Mouse (Mus musculus): ENCODE results near the gene Plcg2. TPM values are rescaled to one million over a fixed set of nuclear protein-coding genes. Genes with fewer than 3 reads are reported as not detected.

Gene Plcg2
- polyA plus RNA-seq, 1 experiment = 3.2 TPM

DNA sequence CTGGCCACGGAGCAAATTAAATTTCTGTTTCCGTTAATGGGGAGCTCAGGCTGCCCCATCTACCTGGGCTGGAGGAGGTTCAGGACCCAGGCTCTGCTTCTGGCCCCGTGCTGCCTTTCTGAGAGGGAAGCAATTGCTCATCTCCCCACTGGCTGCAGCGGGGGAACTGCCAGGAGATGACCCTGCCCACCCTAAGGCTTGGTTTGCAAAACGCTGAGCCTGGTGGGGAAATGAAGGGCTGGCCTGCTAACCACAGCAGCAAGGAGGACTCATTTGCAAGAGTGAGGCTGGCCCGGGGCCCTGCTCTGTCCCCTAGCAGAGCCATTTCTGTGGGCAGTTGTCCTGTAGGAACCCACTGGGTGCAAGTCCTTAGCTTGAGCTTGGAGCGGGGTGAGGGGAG is 39.7 kb downstream of the Plcg2 start:
- no peak for TF ChIP-seq POLR2A (IDR thresholded peaks at IDR 0.05; ENCODE audit: low read depth, low read length)
- no peak for TF ChIP-seq CTCF (IDR thresholded peaks at IDR 0.05; ENCODE audit: borderline replicate concordance, insufficient read depth, low read length)
- no peak overlapping the region for H3K4me3 ChIP-seq (ENCODE audit: insufficient read depth, low read length)

DNA sequence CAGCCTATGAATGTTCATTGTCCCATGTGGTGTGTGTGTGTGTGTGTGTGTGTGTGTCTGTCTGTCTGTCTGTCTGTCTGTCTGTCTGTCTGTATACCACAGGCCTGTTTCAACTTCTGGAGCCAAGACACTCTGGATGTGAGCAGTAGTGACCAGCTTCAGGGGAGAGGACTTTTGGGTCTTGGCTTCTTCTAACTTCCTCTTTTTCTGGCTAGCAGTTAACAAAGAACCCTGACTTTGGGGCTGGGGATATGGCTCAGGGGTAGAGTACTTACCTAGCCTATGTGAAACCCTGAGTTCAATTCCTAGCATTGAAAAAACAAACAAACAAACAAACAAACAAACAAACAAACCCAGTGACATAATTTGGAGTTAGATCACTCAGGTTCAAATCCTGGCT is 44.9 kb downstream of the Plcg2 start:
- no peaks in the 10 kb centered on the region for H3K4me1 ChIP-seq (ENCODE audit: control insufficient read depth, insufficient read depth, low read length)
- no peak overlapping the region for H3K27ac ChIP-seq (ENCODE audit: insufficient read depth, low read length)
- no peak overlapping the region for H3K4me3 ChIP-seq (ENCODE audit: insufficient read depth, low read length)
- TF ChIP-seq CTCF (IDR thresholded peaks at IDR 0.05; ENCODE audit: borderline replicate concordance, insufficient read depth, low read length) (no peak), POLR2A (IDR thresholded peaks at IDR 0.05; ENCODE audit: low read depth, low read length) (no peak)

More for the DNA sequence above, 39.7 kb downstream of the Plcg2 start:
- H3K4me1 ChIP-seq (ENCODE audit: control insufficient read depth, insufficient read depth, low read length) = no peaks in the 10 kb centered on the region
- H3K27ac ChIP-seq (ENCODE audit: insufficient read depth, low read length) = no peak overlapping the region

DNA sequence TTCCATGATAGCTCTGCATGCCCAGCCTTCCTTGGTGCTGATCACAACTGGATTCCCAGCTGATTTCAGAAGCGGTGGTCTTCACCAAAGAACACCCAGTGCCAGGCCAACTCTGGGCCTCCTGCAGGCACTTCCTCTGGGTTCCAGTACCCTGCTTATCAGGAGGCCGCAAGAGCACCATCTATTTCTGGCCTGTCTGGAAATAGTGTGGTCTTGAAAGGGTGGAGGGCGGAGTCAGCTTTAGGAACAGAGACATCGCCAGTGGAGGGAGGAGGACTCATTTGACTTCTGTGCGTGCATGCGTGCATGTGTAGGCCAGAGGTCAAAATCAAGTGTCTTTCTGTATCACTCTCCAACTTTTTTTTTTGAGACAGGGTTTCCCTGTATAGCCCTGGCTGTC is 45.7 kb downstream of the Plcg2 start:
- no peak overlapping the region for H3K27ac ChIP-seq (ENCODE audit: insufficient read depth, low read length)
- TF ChIP-seq CTCF (IDR thresholded peaks at IDR 0.05; ENCODE audit: borderline replicate concordance, insufficient read depth, low read length) (no peak), POLR2A (IDR thresholded peaks at IDR 0.05; ENCODE audit: low read depth, low read length) (no peak)
- no peaks in the 10 kb centered on the region for H3K4me1 ChIP-seq (ENCODE audit: control insufficient read depth, insufficient read depth, low read length)
- H3K4me3 ChIP-seq (ENCODE audit: insufficient read depth, low read length) = no peak overlapping the region

DNA sequence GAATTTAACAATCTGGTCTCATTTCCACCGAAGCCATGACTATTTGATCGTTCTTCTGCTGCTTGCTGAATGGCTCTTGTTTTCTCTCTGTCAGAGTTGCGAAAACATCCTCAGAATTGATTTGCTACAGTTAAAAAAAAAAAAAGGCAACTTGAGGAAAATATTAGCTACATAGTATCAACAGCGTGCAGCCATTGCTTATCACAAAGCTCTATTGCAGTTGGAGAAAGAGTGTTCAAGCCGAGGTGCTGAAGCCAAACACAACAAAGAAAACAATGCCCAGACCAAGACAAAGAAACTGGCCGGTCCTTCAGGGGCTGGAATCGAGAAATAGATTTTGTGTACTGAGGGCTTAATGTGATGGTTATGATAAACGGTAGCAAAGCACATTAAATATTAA is 47.0 kb downstream of the Plcg2 start:
- H3K4me1 ChIP-seq (ENCODE audit: control insufficient read depth, insufficient read depth, low read length) = no peaks in the 10 kb centered on the region
- no peak overlapping the region for H3K4me3 ChIP-seq (ENCODE audit: insufficient read depth, low read length)
- TF ChIP-seq POLR2A (IDR thresholded peaks at IDR 0.05; ENCODE audit: low read depth, low read length) (no peak), CTCF (IDR thresholded peaks at IDR 0.05; ENCODE audit: borderline replicate concordance, insufficient read depth, low read length) (no peak)
- no peak overlapping the region for H3K27ac ChIP-seq (ENCODE audit: insufficient read depth, low read length)

DNA sequence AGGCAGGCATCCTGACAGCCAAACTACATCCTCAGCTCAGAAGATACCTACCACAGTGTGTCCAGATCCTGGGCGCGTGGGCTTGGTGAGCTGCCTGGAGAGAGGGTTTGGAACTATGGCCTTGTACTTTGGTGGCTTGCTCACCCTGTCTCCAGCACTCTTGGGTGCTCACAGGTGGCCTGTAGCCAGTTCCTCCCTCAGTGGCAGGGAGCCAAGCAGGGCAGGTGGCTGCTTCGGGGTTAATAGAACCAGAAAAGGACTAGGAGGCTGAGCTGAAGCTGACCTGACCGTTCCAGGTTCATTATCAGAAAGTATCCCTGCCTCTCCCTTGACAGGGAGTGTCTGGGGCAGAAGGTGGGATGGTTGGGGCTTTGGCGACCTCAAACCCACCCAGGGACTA is 48.3 kb downstream of the Plcg2 start:
- TF ChIP-seq POLR2A (IDR thresholded peaks at IDR 0.05; ENCODE audit: low read depth, low read length) (no peak), CTCF (IDR thresholded peaks at IDR 0.05; ENCODE audit: borderline replicate concordance, insufficient read depth, low read length) (no peak)
- no peaks in the 10 kb centered on the region for H3K4me1 ChIP-seq (ENCODE audit: control insufficient read depth, insufficient read depth, low read length)

DNA sequence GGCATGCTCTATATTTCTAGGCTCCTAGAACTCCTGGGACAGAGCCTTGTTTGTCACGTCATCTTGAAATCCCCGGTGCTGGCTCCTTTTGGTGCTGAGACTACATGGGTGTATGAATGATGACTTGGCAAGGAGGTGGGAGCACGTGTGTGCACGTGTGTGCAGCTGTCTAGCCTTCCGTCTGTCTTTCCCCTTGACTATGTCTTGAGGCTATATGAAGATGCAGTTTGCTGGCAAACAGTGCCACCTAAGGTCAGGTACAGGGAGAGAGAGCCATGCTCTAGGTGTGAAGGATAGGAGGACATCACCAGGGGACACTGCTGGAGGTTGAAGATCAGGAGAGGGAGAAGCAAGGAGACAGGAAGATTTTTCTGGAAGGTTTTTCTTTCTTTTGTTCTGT is 49.9 kb downstream of the Plcg2 start:
- no peak for TF ChIP-seq POLR2A (IDR thresholded peaks at IDR 0.05; ENCODE audit: low read depth, low read length)
- no peak for TF ChIP-seq CTCF (IDR thresholded peaks at IDR 0.05; ENCODE audit: borderline replicate concordance, insufficient read depth, low read length)
- Histone ChIP-seq H3K4me1 (ENCODE audit: control insufficient read depth, insufficient read depth, low read length) (no peaks in the 10 kb centered on the region), H3K27ac (ENCODE audit: insufficient read depth, low read length) (no peak overlapping the region), H3K4me3 (ENCODE audit: insufficient read depth, low read length) (no peak overlapping the region)

More for the DNA sequence above, 48.3 kb downstream of the Plcg2 start:
- Histone ChIP-seq H3K27ac (ENCODE audit: insufficient read depth, low read length) (no peak overlapping the region), H3K4me3 (ENCODE audit: insufficient read depth, low read length) (no peak overlapping the region)

DNA sequence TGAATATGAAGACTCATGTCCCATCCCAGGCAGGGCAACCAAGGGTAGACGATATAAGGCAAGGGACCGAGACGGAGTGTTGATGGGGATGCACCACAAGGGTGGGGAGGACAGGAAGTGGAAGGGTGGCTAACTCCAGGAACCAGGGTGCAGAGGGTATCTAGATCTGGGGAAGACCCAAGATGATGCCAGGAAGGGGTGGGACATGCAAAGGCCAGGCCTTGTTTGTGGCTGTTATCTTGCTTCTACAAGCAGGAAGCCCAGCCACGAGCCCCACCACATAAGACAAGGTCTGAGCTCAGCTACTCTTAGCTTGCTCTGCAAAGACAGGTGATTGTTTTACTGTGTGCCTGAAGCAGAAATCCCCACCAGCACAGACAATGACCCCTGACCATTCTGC is 50.4 kb downstream of the Plcg2 start:
- no peak overlapping the region for H3K27ac ChIP-seq (ENCODE audit: insufficient read depth, low read length)
- TF ChIP-seq POLR2A (IDR thresholded peaks at IDR 0.05; ENCODE audit: low read depth, low read length) = no peak
- no peak for TF ChIP-seq CTCF (IDR thresholded peaks at IDR 0.05; ENCODE audit: borderline replicate concordance, insufficient read depth, low read length)
- no peaks in the 10 kb centered on the region for H3K4me1 ChIP-seq (ENCODE audit: control insufficient read depth, insufficient read depth, low read length)
- no peak overlapping the region for H3K4me3 ChIP-seq (ENCODE audit: insufficient read depth, low read length)

DNA sequence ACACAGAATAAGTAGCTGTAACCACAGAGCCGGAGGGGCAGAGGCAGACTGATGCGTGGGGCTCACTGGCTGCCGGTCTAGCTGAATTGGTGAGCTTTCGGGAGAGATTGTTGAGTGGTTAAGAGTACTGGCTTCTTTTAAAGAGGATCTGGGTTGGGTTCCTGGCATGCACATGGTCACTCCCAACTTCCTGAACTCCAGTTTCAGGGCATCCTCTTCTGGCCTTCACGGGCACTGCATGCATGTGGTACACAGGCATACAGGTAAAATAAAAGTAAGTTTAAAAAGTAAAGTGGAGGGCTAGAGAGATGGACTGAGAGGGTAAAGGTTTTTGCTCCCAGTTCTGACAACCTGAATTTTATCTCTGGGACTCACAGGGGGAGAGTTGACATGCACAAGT is 52.4 kb downstream of the Plcg2 start:
- TF ChIP-seq CTCF (IDR thresholded peaks at IDR 0.05; ENCODE audit: borderline replicate concordance, insufficient read depth, low read length) (no peak), POLR2A (IDR thresholded peaks at IDR 0.05; ENCODE audit: low read depth, low read length) (no peak)
- H3K4me1 ChIP-seq (ENCODE audit: control insufficient read depth, insufficient read depth, low read length) = no peaks in the 10 kb centered on the region
- no peak overlapping the region for H3K4me3 ChIP-seq (ENCODE audit: insufficient read depth, low read length)
- H3K27ac ChIP-seq (ENCODE audit: insufficient read depth, low read length) = no peak overlapping the region

DNA sequence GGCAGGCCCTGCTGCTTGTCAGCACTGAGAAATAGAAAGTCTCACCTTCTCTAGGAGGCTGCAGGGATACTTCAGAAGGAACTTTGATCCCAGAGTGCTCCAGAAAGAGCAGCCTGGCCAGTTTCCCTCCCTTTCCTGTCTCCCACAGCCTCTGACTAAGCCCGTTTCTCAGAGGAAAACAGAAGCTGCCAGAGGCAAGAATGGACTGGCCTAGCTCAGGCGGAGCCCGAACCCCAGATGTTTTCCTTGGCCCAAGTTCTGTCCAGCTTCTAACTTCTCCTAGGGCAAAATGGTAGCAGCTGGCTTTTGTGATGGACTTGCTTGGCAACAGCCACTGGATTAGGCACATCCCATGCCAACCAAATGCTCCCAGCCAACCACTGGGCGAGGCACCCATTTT is 62.9 kb downstream of the Plcg2 start:
- Histone ChIP-seq H3K4me3 (ENCODE audit: insufficient read depth, low read length) (no peak overlapping the region), H3K4me1 (ENCODE audit: control insufficient read depth, insufficient read depth, low read length) (no peaks in the 10 kb centered on the region), H3K27ac (ENCODE audit: insufficient read depth, low read length) (no peak overlapping the region)
- TF ChIP-seq CTCF (IDR thresholded peaks at IDR 0.05; ENCODE audit: borderline replicate concordance, insufficient read depth, low read length) (no peak), POLR2A (IDR thresholded peaks at IDR 0.05; ENCODE audit: low read depth, low read length) (no peak)

DNA sequence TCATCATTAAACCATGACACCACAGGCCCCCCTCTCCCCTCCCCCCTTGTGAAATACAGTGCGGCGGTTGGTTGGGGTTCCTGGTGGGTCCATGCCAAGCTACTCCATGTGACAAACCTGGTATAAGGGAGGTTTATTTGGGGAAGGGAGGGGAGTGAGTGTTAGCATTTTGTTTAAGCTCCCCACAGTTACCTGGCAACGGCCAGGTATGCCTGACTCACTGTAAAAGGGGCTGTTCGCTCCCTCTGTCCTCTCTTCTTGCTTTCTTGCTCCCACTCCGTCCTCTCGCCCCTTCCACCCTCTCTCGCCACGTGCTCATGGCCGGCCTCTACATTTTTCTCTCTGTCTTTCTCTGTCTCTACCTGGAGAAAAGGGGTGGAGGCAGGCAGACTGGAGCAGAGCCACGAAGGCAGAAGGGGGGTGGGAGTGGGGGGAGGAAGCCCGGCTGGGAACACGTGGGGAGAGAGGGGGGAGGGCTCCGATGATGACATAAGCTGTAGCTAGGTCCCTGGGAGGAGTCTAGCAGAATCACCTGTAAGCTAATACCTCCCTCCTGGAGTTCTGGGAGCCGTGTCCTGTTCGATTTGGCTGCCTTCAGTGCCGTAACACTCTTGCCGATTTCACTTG is 63.8 kb downstream of the Plcg2 start:
- H3K4me1 ChIP-seq (ENCODE audit: control insufficient read depth, insufficient read depth, low read length) = no peaks in the 10 kb centered on the region
- no peak overlapping the region for H3K4me3 ChIP-seq (ENCODE audit: insufficient read depth, low read length)
- TF ChIP-seq POLR2A (IDR thresholded peaks at IDR 0.05; ENCODE audit: low read depth, low read length) = no peak
- no peak overlapping the region for H3K27ac ChIP-seq (ENCODE audit: insufficient read depth, low read length)
